Mouse (Mus musculus) urinary bladder, postnatal 14 days (tissue): ENCODE results near the gene Rb1.

Experiments
- DNase-seq: peaks from one replicate; pipeline ENCODE4 v3.0.0; 2021; ENCODE audit warnings: low spot score

The Rb1 gene

DNA sequence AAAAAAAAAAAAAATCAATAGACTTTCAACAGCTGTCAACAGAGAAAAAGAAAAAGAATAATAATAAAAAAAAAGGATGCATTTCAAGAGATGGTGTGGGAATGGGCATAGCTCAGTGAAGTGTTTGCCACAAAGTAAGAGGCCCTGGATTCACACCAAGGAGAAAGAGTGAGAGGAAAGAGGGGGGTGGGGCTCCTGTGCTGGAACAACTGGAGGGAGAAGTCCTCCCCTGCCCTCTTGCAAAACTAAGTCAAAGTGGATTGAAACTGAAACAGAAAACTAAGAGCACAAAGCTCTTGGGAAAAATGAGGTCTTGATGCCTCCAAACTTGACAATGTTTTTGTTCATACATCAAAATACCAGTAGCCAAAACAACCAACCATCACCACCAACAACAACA, 116.4 kb downstream of the Rb1 start:
- no peak for DNase-seq

DNA sequence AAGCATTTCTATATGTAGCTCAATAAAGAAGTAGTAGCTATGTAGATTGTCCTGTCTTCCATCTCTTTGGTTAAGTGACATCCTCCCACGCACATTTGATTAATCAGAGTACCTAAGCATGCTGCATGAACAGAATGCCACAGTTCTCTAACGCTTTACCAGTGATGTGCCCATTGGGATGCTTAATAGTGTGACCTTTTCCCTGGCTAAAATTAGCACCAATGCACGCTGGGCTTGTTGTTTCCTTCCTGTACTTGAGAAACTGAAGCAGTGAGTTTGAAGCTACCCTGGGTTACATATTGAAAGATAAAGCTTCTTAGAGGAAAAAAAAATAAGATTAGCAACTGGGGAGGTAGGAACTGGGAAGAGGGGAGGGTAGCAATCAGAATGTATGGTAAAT, 121.6 kb downstream of the Rb1 start:
- DNase-seq: no peak

DNA sequence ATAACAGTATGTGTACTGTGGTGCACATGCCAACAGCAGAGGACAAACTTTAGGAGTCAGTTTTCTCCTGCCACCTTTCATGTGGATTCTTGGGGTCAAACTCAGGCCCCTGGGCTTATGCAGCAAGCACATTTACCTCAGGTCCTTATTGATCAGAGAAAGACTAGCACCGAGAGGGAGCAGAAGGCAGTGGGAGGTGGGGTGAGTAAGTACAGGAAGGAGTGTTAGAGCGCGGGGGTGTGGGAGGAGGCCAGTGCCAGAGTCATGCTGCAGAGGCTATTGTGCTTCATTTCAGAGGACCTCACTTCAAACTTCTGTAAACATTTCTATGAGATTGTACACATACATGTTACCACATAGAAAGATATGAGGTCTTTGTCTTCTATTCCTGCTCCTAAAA, 124.2 kb downstream of the Rb1 start:
- no peak for DNase-seq

DNA sequence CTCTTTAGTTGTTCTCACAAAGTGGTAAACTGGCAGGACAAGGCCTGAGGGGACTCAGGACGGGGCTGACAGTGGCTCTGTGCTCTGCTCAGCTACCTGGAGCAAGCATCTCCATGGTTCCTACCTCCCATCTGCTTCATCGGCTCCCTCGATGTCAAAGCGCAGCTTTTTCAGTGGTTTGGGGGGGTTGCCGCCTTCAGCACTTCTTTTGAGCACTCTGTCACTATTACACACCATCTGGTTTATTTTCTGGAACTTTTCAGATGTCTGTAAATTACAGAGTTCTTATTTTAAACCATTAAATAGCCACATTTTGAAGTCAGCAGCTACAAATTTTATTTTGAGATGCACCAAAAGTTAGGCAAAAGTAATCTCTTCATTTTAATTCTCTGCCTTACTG, 126.6 kb downstream of the Rb1 start:
- no peak for DNase-seq

DNA sequence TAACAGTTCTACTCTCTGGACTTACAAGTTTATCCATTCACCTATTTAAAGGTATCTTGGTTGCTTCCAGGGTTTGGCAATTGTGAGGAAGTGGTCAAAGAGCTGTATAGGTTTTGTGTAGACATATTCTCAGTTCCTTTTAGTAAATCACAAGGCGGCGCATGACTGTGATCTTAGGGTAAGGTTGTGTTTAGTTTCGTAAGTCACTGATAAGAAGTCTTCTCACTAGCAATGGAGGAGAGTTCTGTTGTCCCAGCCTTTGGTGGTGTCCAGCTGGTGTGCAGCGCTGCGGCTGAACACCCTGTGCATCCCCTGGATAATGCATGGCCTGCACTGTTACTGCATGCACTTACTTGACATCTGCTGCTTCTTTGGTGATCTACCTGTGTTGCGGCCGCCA, 138.7 kb downstream of the Rb1 start:
- DNase-seq: no peak

DNA sequence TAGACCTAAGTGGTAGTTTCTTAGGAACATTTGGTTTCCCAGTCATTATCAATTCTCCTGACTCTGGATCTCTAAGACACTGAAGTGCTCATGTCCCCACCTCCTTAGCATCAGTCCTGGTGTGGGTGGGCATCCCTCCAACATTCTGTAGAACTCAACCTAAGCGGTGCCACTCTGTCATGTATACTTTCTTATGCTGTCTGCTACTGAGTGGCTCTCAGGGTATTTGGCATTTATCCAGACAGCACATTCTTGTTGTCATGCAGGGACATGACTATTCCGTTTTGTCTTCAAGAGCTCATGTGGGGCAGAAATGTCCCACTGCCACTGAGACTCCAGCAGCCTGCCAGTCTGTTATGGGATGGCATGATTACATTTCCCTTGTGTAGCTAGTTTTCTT, 144.5 kb downstream of the Rb1 start:
- no peak for DNase-seq

DNA sequence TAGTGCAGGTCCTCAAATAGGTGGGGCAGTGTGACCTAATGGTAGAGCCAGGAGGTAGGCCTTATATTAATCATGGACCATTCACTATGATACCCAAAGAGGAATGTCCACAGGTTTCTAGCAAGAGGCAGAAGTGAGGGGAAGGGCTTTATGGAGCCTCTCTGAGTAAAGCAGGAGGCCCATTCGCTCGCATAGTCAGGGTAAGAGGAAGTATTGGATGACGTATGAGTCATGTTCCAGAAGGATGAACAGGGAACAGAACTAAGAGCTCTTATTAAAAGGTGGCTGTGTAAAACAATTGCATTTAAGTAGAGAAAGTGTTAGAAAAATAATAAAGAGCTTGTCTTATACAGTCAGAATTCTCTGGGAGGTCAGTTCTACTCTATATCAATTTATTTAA, 145.0 kb downstream of the Rb1 start:
- DNase-seq: no peak

DNA sequence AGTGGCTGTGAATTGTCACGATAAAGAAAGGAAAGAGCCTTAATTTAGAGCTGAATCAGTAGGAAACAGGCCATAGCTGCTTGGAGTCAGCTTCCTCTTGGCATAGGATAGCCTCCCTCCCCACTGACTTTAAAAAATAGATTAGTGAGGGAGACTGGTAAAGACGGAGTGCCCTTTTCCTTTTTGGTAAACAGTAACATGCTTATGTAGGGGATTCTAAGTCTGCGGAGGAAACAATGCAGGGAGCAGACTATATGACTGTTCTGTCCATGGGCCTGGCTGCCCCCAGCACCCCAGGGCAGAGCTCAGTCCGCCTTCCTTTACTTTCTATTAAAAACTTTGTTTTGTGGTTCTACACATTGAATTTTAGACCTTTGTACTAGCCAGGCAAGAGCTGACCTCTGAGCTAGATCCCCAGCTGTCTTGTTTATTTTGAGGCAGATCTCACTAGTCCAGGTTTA, 146.4 kb downstream of the Rb1 start:
- no peak for DNase-seq

DNA sequence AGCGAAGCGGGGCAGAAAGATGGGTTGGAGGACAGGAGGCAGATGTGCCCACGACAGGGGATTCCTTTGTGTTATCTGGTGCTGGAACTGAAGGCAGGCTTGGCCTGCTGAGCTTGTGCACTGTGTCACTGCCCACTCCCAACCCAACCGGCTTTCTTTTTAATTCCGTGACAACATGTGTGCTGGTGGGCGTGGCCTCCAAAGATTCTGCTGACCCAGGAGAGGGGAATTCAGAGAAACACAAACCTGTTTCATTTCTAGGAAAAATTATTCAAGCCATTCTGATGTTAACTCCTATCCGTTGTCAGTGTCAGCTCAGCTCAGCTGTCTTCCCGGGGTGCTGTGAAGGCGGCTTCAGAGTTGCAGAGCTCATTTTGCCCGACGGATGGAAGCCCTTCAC, 147.7 kb downstream of the Rb1 start:
- DNase-seq: no peak

DNA sequence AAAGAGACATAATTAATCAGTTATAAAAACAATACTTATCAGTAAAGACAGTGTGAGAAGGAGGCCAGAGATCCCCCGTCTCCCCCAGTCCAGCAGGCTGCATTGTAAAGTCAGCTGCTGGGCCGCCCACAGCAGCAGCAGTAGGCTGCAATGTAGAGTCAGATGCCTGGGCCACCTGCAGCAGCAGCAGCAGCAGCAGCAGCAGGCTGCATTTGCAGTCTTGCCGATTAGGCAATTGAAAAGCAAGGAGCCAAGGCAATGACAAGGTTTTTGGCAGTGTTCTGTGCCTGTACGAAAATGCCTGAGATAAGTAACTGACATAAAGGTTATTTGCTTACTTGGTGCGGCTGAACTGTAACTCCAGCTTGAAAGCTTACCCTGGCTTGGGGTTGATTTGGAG, 149.4 kb downstream of the Rb1 start:
- no peak for DNase-seq

DNA sequence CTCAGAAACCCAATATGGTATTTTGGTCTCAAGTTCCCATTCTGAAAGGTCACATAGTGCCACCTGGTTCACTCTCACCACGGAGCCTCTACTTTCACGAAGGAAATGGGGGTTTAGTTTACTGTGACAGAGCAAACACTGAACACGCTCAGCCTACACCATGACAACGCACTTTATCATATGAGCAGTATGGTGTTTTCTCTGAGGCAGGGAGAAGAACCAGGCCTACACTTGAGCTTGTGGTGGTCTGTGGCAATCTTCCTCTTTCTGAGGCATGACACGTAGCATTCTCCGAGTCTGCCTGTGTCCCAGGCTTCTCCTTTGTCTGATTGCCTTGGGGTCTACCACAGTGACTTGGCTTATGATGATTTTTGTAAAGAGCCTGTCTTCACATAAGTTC, 149.8 kb downstream of the Rb1 start:
- DNase-seq: no peak

DNA sequence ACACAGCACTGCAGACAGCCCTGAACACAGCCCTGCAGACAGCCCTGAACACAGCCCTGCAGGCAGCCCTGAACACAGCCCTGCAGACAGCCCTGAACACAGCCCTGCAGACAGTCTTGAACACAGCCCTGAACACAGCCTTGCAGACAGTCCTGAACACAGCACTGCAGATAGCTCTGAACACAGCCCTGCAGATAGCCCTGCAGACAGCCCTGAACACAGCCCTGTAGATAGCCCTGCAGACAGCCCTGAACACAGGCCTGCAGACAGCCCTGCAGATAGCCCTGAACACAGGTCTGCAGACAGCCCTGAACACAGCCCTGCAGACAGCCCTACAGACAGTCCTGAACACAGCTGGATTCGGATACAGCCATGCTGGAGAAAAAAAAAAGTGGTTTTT, 150.6 kb downstream of the Rb1 start:
- no peak for DNase-seq

DNA sequence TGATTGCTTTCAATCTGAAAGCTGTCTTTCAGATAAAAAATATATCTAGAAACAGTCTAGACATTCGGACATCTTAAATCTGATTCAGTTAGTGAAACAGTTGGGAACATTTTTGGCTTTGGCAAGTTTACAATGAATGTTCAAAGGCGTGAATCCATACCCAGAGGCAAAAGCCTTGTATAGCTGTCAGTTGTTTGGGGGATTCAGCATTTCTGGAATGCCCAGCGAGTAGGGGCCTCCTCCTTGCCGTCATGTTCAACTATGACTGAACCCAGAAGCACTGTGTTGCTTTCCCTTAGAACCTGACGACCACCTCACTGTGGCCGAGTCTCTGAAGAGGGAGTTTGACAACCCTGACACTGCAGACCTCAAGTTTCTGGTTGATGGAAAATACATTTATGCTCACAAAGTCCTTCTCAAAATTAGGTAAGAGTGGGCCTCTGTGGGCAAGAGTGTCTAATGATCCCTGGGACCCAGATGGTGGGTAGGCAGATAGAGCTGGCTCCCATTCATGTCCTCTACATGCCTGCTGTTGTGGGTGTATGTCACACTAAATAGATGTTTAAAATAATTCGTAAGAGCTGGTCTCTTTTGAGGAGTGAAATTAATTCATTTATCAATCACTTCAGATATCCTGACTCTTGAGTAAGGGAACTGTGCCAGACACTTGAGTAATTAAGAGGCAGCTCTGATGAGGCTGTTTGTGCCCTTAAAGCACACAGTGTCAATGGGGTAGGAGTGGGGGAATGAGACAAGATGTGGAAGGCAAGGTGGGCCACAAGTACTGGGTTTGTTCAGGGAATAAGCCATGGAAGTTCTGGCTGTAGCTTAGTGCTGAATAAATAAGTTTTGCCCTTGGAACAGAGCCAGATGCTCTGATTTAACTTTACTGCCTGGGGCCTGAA, 151.3 kb downstream of the Rb1 start:
- no peak for DNase-seq

DNA sequence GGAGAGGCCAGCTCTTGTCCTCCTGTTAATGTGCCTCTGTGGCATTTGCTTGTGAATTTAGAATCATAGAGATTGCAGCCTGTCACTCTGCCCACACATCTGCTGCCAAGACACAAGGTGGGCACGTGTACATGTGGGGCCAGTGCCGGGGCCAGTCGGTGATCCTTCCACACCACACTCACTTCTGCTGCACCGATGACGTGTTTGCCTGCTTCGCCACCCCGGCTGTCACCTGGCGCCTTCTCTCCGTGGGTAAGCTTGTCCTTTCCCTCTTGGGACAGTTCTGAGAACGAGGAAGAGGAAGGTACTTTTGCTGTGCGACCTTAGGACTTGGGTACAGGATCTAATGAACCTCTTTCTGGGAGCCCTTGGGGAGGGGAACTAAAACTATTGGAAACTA, 152.0 kb downstream of the Rb1 start:
- no peak for DNase-seq

DNA sequence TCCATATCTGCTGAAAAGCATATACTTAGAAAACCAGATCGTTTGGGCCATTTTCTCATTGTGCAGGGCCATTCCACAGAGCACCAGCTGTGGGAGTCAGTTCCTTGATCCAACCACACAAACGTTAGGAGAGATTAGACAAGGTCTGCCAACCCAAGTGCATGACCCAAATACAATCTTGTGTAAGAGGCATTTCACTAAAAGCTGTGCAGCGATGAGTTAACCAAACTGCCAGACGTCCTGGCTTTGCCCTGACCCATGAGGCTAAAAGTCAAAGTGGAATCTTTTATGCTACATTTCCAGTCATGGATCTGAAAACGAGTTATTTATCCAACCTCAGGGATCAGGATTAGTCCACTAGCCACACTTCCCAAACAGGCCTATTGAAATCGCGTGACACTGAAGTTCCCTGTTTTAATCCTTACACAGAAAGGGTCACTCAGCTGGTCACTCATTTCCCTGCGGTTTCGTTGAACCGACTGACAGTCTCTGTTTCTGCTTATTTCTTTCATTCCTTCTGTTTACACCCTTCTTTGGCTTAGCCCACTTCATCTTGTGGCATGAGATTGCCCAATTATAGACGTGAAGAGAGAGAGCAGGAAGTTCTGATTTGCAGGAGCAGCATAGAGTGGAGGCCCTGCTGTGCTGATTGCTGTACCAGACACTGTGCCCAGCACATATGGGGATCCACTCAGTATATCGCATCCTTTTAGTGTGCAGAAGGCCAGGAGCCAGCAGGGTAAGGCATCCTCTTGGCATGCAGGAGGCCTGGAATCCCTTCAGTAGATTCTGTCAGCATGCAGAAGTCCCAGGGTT, 153.2 kb downstream of the Rb1 start:
- DNase-seq: no peak

DNA sequence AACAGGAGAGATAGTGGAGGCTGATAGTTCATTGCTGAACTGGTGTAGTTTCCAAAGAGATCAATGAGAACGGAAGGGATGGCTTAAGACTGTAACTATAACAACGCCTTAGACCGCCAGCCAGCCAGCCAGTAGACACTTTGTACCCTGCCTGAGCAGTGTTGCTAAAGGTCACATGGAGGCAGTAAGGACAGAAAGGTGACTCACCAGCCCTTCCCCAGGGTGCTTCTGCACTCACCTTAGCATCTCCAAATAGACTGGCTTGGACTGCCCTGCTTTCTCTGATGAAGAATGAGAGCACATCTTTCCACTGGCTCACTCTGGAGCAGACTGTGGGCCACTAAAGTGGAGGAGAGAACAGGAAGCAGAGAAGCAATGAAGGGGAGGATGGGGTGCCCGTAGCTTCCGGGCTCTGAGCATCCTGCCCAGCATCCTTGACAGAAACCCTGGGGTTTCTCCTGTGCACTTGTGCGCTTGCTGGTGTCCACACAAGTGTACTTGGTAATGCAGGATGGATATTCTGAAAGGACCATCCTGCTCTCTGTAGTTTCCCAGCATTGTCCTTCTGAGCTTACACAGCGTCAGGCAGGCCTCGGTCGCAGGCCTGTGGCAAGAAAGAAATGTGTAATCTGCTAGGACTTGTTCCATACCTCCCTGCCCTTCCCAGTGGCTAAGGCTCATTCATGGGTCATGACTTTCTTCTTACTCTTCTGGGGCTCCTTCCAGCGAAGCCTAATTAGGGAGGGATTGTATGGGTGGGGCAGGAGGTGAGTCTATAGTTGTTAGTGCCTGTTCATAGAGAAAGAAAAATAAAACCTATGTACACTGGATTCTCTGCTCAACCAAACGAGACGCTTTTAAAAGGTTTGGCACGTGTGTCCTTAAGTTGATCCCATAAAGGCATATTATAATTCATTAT, 155.4 kb downstream of the Rb1 start:
- DNase-seq: no peak

DNA sequence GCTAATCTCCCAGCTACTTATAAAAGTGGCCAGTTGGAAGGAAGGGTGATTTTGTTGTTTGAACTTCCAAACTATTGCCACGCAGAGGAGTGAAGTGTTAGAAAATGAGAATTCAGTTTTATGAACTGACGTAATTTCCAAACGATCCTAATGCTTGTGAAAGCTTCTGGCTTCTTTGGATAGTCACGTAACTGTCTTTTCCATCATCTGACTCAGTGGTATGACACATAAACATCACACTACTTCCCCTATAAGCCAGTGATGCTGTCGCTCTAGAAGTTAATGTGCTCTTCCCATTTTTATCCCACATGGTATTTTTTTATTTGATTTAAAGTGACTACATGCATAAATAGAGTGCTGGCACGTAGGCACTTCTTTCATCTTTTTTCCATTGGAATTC, 157.0 kb downstream of the Rb1 start:
- DNase-seq: no peak

DNA sequence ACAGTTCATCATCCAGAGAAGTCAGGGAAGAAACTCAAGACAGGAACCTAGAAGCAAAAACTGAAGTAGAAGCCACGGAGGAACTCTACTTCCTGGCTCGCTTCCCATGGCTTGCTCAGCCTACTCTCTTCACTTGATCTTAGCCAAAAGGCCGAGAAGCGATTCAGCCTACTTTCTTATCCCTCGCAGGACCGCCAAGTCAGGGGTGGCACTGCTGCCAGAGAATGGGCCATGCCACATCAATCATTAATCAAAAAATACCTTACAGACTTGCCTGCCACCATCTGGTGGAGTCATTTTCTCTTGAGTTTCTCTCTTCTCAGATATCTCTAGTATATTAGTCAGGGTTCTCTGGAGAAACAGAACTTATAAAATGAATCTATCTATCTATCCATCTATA, 160.5 kb downstream of the Rb1 start:
- no peak for DNase-seq

DNA sequence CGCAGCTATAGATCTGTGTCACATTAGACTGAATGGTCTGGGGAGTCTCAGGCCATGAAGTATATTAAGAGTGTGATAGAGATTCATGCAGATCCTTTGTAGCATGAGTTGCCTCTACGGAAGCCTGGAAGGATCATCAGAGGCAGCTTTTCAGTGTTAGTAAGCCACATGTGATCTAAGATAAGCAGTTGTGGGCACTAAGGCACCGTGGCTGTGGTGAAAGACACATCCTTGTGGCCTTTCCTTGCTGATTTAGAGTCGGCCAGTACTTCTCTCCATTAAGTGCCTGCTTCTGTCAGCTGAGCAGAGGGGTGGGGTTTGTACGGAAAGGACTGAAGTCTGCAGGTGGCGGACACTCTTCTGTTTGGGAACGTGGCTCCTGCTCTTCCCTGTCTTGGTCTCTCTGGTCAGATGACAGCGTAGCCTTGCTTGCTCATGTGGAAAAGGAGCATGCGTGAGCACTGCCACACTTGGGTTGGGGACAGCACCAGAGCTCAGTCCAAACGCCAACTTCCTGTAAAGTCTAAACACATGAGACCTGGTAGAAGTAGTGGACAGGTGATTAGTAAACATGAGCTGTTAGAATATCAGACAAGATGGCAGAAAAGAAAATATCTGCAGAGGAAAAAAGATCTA, 162.1 kb downstream of the Rb1 start:
- DNase-seq: no peak

DNA sequence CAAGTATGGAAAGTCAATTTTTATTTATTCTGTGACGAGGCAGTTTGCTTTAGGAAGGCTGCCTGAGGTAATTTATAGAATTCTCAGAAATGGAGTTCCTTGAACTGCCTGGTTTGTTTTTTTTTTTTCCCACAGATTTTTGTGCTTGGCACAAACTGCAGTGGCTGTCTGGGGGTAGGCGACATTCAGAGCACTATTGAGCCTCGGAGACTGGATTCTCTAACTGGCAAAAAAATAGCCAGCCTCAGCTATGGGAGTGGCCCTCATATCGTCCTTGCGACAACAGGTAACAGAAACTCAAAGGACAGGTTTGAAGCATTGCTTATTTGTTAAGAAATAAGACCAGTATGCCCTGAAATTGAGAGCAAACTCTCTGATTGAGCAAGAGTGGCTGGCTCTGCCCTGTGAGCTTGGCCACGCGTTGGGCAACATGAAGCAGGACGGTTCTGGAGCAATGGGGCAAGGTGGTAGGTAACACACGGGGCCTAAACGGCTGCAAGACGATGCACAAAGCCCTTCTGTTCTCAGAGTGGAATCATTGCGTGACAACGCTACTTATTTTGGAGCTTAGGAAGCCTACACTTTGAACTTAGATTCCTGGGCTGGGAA, 163.3 kb downstream of the Rb1 start:
- no peak for DNase-seq

DNA sequence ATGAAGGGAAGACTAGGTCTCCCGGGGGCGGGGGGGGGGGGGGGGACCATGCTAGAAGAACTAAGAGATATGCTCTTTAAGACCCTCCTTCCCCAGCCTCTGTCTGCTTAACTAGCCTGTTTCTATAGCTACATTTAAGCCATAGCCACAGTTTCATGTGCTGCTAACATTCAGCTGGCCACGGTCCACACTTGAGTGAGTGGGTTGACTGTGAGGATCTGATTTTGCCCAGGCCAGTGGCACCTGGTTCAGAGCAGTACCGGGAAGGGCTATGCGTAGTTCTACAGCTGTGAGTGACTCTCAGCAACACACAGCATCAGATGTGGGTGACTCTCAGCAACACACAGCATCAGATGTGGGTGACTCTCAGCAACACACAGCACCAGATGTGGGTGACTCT, 164.3 kb downstream of the Rb1 start:
- DNase-seq: no peak
